In genomic region chr10:5904399-5904798, GRCm38 (mm10) we compare ENCODE assay signal across 12 mouse cellular contexts. TPM values are rescaled to one million over a fixed set of nuclear protein-coding genes. Genes with fewer than 3 reads are reported as not detected.
A peak's percentile ranks its signal among the peaks of the same experiment; 100 is the strongest.
DNase-seq lines count a peak whose midpoint lies in the region.
"Had no signal": no experiment of that assay in that cellular context is flagged by ENCODE, and none has a peak within 500 bp of the region (broad histone marks: within the 10 kb centered on the region; RNA-seq: fewer than 3 reads in every experiment).

No protein-coding gene starts in this region.

- peak; percentile 10 for DNase-seq in layer of hippocampus, adult 9-11 months
- no peak for DNase-seq in layer of hippocampus, postnatal 25 days (ENCODE audit: extremely low spot score in 1 of 2, low spot score in 1 of 2)
- DNase-seq in Muller cell, postnatal 12 days (ENCODE audit: inconsistent ontology term): peak; percentile 39
- peak; percentile 32 for DNase-seq in adipocyte (ENCODE audit: low spot score)
- peak; percentile 28 to 63 for DNase-seq in cerebellum, postnatal 25 days
- DNase-seq in adrenal gland, adult 2 months: no peak
- DNase-seq in MN1 (ENCODE audit: low spot score): no peak
- DNase-seq in kidney, postnatal 14 days: no peak
- DNase-seq: adrenal gland, adult 8-10 months; kidney, adult 18-20 months had no signal

RNA-seq across cellular contexts. Expression of gene Rgs17, which starts 17.8 kb away (rescaled TPM):
- 10 to 100 TPM; 32.1 to 34.4 TPM for total RNA-seq in layer of hippocampus, postnatal 25 days (2021)
- 1 to 10 TPM; 1.2 to 1.6 TPM for total RNA-seq in adrenal gland, adult 2 months (2021)
- polyA plus RNA-seq in adrenal gland, adult 2 months (2012; rRNA removed): 0.03 and 0.08 TPM in 2 replicates
- total RNA-seq: common myeloid progenitor, adult 5-6 weeks; megakaryocyte-erythroid progenitor cell, adult 5-6 weeks had no signal

Comparison
In these comparisons a context has a peak if more than half of its experiments do, and no peak if none do; other contexts are left out.
1. DNase-seq: peak in layer of hippocampus, adult 9-11 months (single experiment), Muller cell, postnatal 12 days (single experiment), adipocyte (single experiment) and cerebellum, postnatal 25 days (2 of 2); none in layer of hippocampus, postnatal 25 days (0 of 2), adrenal gland, adult 2 months (single experiment), MN1 (single experiment) and kidney, postnatal 14 days (single experiment).
2. RNA of gene Rgs17, which starts 17.8 kb away (total RNA-seq): 32.1 to 34.4 TPM in layer of hippocampus, postnatal 25 days; 1.2 to 1.6 TPM in adrenal gland, adult 2 months; every median in the first group is over 10 times any median in the second.